Mouse (Mus musculus) frontal cortex, adult 2 months (tissue): Measurements from ENCODE around the gene Atp5l. TPM values are rescaled to one million over a fixed set of nuclear protein-coding genes. Genes with fewer than 3 reads are reported as not detected.

Experiments used
- DNase-seq, 2 experiments: peaks; one replicate each; pipeline ENCODE4 v3.0.0; 2022; ENCODE audit warnings: low spot score in 1 of 2; ENCODE audit errors: extremely low spot score in 1 of 2
- polyA plus RNA-seq: library from polyadenylated mRNA; depleted of rRNA; stranded (reverse); fragments of >200 nt; gene quantifications from 2 replicates; pipeline ENCODE4 v1.2.3, GENCODE M21; 2012

Atp5l gene
- polyA plus RNA-seq, 1 experiment = 723 TPM

GRCm38 (mm10) chr9:44899716-44900115 lies 20.8 kb downstream of the Atp5l start:
- no peak for DNase-seq

GRCm38 (mm10) chr9:44897024-44897423 lies 23.5 kb downstream of the Atp5l start:
- DNase-seq = no peak

GRCm38 (mm10) chr9:44892664-44893063 lies 27.9 kb downstream of the Atp5l start:
- DNase-seq = no peak

DNA sequence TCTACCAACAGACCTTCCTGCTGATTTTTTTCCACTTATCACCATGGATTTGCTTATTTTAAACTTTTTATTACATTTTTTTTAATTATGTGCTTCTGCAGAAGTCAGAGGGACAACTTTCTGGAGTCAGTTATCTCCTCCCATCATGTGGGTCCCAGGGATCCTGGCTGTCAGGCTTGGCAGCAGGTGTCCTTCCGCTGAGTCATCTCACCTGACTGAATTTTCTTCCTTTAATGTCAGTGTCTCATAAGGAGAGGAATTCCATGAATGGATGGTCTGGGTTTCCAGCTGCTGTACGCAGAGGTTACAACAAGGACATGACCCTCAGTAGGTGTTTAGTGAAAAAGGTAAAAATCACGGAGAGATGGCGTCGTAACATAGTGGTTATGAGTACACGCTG lies 29.3 kb downstream of the Atp5l start:
- no peak for DNase-seq

DNA sequence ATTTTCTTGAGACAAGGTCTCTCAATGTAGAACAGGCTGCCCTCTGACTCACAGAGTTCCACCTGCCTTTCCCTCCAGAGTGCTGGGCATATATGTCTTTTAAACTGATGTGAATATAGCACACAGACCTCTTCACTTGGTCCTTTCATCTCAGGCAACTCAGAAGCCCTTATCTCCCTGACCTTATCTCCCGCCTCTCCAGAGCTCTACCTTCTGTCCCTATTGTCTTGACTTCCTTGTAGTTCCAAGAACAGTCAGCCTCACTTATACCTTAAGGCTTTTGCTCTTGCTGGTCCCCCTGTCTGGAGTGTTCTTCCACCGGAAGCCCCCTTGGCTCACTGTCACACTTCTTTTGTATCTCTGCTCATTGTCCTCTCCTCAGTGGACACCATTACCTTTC lies 30.4 kb downstream of the Atp5l start:
- DNase-seq = no peak

DNA sequence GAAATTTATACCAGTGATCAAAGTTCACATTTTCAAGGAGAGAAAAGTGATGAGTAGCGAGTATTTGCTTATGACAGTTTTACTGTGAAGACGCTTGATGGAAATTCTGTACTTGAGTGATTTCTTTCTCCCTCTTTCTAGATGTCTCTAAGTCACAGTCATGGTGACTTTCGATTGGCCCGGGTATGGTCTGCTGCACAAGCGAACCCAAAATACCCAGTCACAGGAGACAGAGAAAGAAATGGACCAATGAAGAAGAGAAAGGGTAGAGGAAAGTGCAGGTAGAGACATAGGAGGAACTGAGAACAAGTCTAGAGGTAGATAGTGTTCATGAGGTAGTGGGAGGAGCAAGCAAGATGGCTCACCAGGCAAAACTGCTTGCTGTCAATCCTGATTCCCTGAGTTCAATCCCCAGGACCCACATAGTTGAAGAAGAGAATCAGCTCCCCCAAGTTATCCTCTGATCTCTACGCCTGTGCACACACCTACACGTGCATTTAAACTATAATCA lies 32.4 kb downstream of the Atp5l start:
- DNase-seq = no peak

- DNase-seq = peak; percentile 41 to 73
Observed at GRCm38 (mm10) chr9:44882981-44883569, 37.5 kb downstream of the Atp5l start.

- no peak for DNase-seq
Observed at GRCm38 (mm10) chr9:44882436-44882980, 38.0 kb downstream of the Atp5l start.

- peak in 1 of 2 experiments; percentile 69 for DNase-seq
Observed at GRCm38 (mm10) chr9:44881941-44882435, 38.6 kb downstream of the Atp5l start.

- DNase-seq = peak; percentile 89 to 99
Observed at GRCm38 (mm10) chr9:44881221-44881871, 39.2 kb downstream of the Atp5l start, which contains the start of gene Kmt2a. Kmt2a (minus strand) TSS chr9:44881296.

- no peak for DNase-seq
Observed at GRCm38 (mm10) chr9:44880309-44881081, 40.0 kb downstream of the Atp5l start.

DNA sequence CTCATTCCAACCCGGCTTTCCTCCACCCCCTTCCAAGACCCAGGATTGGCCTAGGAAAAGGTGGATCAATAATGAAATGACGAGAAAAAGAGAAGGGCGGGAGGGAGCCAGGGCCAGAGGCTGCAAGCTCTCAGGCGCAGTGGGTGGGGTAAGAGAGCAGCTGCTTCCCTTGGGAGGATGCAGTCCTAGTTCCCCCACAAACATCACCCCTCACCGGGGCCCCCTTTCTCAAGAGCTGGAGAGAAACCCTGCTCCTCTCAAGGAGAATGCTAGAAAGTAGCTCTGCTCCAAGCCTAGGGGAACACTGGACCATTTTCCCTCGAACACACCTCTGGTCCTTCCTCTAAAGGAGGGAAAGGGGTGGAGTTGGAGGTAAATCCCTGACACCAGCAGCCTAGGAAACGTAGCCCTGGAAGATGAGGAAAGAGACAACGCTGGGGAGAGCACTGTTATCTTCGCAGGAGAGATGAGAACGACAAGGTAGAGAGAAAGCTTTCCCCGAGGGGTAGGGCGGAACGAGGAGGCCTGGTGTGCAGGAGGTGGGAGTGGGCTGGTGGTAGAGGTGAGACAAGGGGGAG lies 40.8 kb downstream of the Atp5l start:
- no peak for DNase-seq

- peak in 1 of 2 experiments; percentile 38 for DNase-seq
Observed at GRCm38 (mm10) chr9:44878776-44879500, 41.6 kb downstream of the Atp5l start.

DNA sequence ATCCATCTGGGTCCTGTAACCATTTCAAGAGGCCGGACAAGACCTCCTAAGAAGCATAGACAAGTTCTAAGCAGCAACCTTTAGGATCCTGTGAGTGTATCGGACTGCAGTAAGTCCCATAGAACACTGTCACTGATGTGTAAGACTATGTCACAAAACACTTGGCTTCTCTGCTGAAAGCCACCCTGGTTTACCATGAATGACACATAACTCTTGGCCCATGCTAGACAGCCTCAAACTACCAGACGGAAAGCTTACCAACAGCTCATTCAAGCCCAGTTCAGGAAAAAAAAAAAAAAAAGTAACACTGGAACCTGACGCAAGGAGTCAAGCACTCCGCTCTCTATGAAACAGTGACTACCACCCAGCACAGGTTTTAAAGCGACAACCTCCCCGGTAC lies 42.9 kb downstream of the Atp5l start:
- no peak for DNase-seq

DNA sequence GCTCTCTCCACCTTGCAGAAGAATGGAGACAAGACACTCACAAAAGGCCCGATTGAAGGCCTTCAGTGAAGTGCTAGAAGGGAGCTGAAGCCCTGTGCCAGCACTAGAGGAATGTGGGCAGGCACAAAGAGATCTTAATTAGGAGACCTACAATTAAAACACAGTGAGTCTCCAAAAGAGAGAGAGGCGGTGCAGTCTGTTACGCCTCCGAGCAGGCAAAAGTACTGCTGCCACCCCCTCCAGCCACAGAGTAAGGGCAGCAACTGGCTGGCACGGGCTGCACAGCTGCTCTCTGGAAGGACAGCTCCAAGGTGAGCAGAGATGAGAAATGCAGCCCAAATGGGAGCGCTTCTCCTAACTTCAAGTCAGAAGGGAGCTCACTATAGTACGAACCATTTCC lies 45.1 kb downstream of the Atp5l start:
- peak in 1 of 2 experiments; percentile 55 for DNase-seq

GRCm38 (mm10) chr9:44874198-44874597 lies 46.3 kb downstream of the Atp5l start:
- no peak for DNase-seq

- DNase-seq = no peak
Observed at GRCm38 (mm10) chr9:44873665-44874064, 46.9 kb downstream of the Atp5l start.

GRCm38 (mm10) chr9:44868336-44869094 lies 52.0 kb downstream of the Atp5l start:
- DNase-seq = no peak

DNA sequence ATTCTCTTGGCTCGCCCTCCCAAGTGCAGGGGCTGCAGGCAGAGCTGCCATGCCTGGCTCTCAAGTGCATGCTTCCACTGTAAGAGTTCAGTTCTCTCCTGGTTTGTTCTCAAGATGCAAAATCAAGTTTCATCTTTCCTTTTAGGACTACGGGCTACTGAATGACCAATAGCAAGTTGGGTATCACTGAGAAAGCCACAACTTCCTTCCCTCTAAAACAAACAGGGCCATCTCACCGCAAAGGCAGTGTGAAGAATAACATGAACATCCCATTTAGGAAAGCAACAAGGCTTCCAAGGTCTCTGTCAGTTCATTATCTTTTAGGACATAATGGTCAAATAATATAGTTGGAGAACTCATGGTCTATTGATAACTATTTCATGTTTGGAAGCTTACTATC lies 52.9 kb downstream of the Atp5l start:
- DNase-seq = no peak
